Mouse (Mus musculus): ENCODE data around the gene Itih5. TPM values are rescaled to one million over a fixed set of nuclear protein-coding genes. Genes with fewer than 3 reads are reported as not detected.

Itih5 gene
- polyA plus RNA-seq, 1 experiment from 2014 or later = 6.5 TPM

GRCm38 (mm10) chr2:10200736-10201285, 47.4 kb downstream of the Itih5 start:
- WGBS = 71% methylated on average over 3 of the region's 3 CpGs
- Histone ChIP-seq H3K27me3 (ENCODE audit: control insufficient read depth, insufficient read depth, low read depth, low read length) (no peaks in the 10 kb centered on the region), H3K4me1 (ENCODE audit: control insufficient read depth, insufficient read depth, low read length) (no peaks in the 10 kb centered on the region), H3K4me3 (ENCODE audit: low read depth, low read length) (no peak overlapping the region), H3K27ac (ENCODE audit: low read length) (no peak overlapping the region), H3K9me3 (replicated peaks; ENCODE audit: control insufficient read depth, low read length, poor library complexity, severe bottlenecking) (no peaks in the 10 kb centered on the region), H3K4me2 (ENCODE audit: low read length) (no peak overlapping the region), H3K36me3 (ENCODE audit: control insufficient read depth, insufficient read depth, low read length) (no peaks in the 10 kb centered on the region), H3K9ac (ENCODE audit: low read depth, low read length) (no peak overlapping the region)
- ATAC-seq = no peak

- 87% methylated on average over 3 of the region's 3 CpGs for WGBS
- no peak overlapping the region for H3K4me2 ChIP-seq (ENCODE audit: low read length)
- no peaks in the 10 kb centered on the region for H3K9me3 ChIP-seq (replicated peaks; ENCODE audit: control insufficient read depth, low read length, poor library complexity, severe bottlenecking)
- H3K4me1 ChIP-seq (ENCODE audit: control insufficient read depth, insufficient read depth, low read length) = no peaks in the 10 kb centered on the region
- no peak overlapping the region for H3K27ac ChIP-seq (ENCODE audit: low read length)
- H3K36me3 ChIP-seq (ENCODE audit: control insufficient read depth, insufficient read depth, low read length) = no peaks in the 10 kb centered on the region
- no peaks in the 10 kb centered on the region for H3K27me3 ChIP-seq (ENCODE audit: control insufficient read depth, insufficient read depth, low read depth, low read length)
- no peak overlapping the region for H3K9ac ChIP-seq (ENCODE audit: low read depth, low read length)
- H3K4me3 ChIP-seq (ENCODE audit: low read depth, low read length) = no peak overlapping the region
- ATAC-seq = no peak
Observed at GRCm38 (mm10) chr2:10204301-10204700, 50.9 kb downstream of the Itih5 start.

DNA sequence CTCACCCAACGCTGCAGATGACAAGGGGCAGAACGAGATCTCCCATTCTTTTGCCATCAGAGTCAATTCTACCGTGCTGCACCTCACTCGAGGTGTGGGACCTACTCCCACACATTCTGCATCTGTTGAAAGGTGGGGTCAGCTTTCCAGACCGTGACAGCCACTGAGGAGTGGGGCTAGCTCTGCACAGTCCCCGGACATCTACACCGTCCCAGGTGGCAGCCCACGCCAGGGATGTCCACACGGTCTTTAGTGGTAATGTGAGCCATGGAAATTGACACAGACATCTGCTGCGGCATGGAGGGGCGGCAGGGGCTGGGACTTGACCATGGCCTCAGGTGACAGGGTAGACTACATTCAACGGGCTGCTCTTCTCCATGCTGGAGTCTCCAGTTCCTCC, 60.1 kb downstream of the Itih5 start:
- 89% methylated on average over 12 of the region's 12 CpGs for WGBS
- Histone ChIP-seq H3K36me3 (ENCODE audit: control insufficient read depth, insufficient read depth, low read length) (no peaks in the 10 kb centered on the region), H3K9me3 (replicated peaks; ENCODE audit: control insufficient read depth, low read length, poor library complexity, severe bottlenecking) (no peaks in the 10 kb centered on the region), H3K9ac (ENCODE audit: low read depth, low read length) (no peak overlapping the region), H3K27me3 (ENCODE audit: control insufficient read depth, insufficient read depth, low read depth, low read length) (no peaks in the 10 kb centered on the region), H3K4me3 (ENCODE audit: low read depth, low read length) (no peak overlapping the region), H3K4me1 (ENCODE audit: control insufficient read depth, insufficient read depth, low read length) (0 out of 2 replicates have a peak, but pooled peaks cover 4% of the 10 kb centered on the region), H3K4me2 (ENCODE audit: low read length) (no peak overlapping the region), H3K27ac (ENCODE audit: low read length) (no peak overlapping the region)
- ATAC-seq = no peak

- H3K9me3 ChIP-seq (replicated peaks; ENCODE audit: control insufficient read depth, low read length, poor library complexity, severe bottlenecking) = no peaks in the 10 kb centered on the region
- 80% methylated on average over 7 of the region's 7 CpGs for WGBS
- 0 out of 2 replicates have a peak, but pooled peaks have one; percentile 50 for ATAC-seq
- no peak overlapping the region for H3K4me2 ChIP-seq (ENCODE audit: low read length)
- H3K27me3 ChIP-seq (ENCODE audit: control insufficient read depth, insufficient read depth, low read depth, low read length) = no peaks in the 10 kb centered on the region
- H3K4me1 ChIP-seq (ENCODE audit: control insufficient read depth, insufficient read depth, low read length) = 0 out of 2 replicates have a peak, but pooled peaks cover 4% of the 10 kb centered on the region
- no peak overlapping the region for H3K27ac ChIP-seq (ENCODE audit: low read length)
- H3K36me3 ChIP-seq (ENCODE audit: control insufficient read depth, insufficient read depth, low read length) = no peaks in the 10 kb centered on the region
- H3K4me3 ChIP-seq (ENCODE audit: low read depth, low read length) = no peak overlapping the region
- no peak overlapping the region for H3K9ac ChIP-seq (ENCODE audit: low read depth, low read length)
Observed at GRCm38 (mm10) chr2:10215876-10216565, 62.6 kb downstream of the Itih5 start.

DNA sequence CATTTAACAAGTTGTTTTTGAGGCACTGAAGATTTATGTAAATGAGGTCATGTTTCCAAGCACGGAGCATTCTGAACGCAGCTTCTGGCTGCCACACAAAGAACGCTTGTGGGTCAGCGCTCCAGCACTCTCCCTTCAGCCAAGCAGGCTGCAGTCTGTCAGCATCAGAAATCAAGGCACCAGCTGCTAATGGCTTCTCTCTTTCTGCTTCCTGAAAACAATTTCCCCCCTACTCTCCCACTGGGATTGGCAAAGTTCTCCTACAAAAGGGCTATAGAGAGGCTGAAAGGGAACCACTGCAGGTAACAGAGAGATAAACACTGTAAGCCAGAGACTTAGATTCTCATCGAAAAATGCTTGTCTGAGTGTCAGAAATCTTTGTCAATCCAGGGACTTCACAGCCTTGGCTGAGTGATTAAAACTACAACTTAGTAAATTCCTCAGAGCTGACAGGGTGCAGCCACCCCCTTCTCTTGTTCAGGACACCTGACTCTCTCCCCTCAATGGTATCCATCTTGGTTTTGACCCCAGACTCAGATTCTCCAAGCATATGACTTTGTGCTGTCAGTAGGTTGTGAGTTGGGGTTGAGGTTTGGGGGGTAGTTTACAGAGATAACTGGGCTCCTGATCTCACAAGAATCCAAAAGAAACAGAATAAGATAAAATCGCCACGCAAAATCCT, 63.3 kb downstream of the Itih5 start:
- peak overlapping the region; percentile 18; the same call in 1 of the 2 replicates for H3K27ac ChIP-seq (ENCODE audit: low read length)
- no peak overlapping the region for H3K4me3 ChIP-seq (ENCODE audit: low read depth, low read length)
- 0 out of 2 replicates have a peak, but pooled peaks cover 4% of the 10 kb centered on the region for H3K4me1 ChIP-seq (ENCODE audit: control insufficient read depth, insufficient read depth, low read length)
- no peaks in the 10 kb centered on the region for H3K9me3 ChIP-seq (replicated peaks; ENCODE audit: control insufficient read depth, low read length, poor library complexity, severe bottlenecking)
- no peaks in the 10 kb centered on the region for H3K27me3 ChIP-seq (ENCODE audit: control insufficient read depth, insufficient read depth, low read depth, low read length)
- 28% methylated on average over 7 of the region's 7 CpGs for WGBS
- no peaks in the 10 kb centered on the region for H3K36me3 ChIP-seq (ENCODE audit: control insufficient read depth, insufficient read depth, low read length)
- H3K9ac ChIP-seq (ENCODE audit: low read depth, low read length) = no peak overlapping the region
- H3K4me2 ChIP-seq (ENCODE audit: low read length) = no peak overlapping the region
- ATAC-seq = peak; percentile 73; the same call in 1 of the 2 replicates

DNA sequence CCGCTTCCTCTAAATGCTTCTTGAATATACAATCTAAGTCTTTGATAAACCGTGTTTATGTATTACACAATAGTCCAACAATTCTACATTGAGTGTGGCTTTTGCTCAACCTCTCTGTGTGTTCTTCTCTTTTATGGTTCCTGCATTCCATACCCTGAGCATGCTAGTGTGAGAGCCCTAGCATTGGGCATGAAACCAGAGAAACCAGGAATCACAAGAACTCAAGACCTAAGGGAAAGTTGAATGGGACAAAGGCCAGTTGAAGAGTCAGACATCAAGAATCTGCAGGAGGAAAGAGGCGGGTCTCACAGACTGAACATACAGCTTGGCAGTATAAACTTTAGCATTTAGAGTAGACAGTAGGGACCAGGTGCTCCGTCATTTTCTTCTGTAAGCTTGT, 68.5 kb downstream of the Itih5 start:
- no peak for ATAC-seq
- no peak overlapping the region for H3K27ac ChIP-seq (ENCODE audit: low read length)
- no peaks in the 10 kb centered on the region for H3K36me3 ChIP-seq (ENCODE audit: control insufficient read depth, insufficient read depth, low read length)
- no peak overlapping the region for H3K4me2 ChIP-seq (ENCODE audit: low read length)
- 87% methylated on average over 4 of the region's 4 CpGs for WGBS
- H3K9me3 ChIP-seq (replicated peaks; ENCODE audit: control insufficient read depth, low read length, poor library complexity, severe bottlenecking) = no peaks in the 10 kb centered on the region
- H3K9ac ChIP-seq (ENCODE audit: low read depth, low read length) = no peak overlapping the region
- 0 out of 2 replicates have a peak, but pooled peaks cover 2% of the 10 kb centered on the region for H3K4me1 ChIP-seq (ENCODE audit: control insufficient read depth, insufficient read depth, low read length)
- no peak overlapping the region for H3K4me3 ChIP-seq (ENCODE audit: low read depth, low read length)
- no peaks in the 10 kb centered on the region for H3K27me3 ChIP-seq (ENCODE audit: control insufficient read depth, insufficient read depth, low read depth, low read length)

- H3K36me3 ChIP-seq (ENCODE audit: control insufficient read depth, insufficient read depth, low read length) = no peaks in the 10 kb centered on the region
- no peak overlapping the region for H3K27ac ChIP-seq (ENCODE audit: low read length)
- ATAC-seq = no peak
- no peaks in the 10 kb centered on the region for H3K9me3 ChIP-seq (replicated peaks; ENCODE audit: control insufficient read depth, low read length, poor library complexity, severe bottlenecking)
- no peak overlapping the region for H3K9ac ChIP-seq (ENCODE audit: low read depth, low read length)
- H3K4me3 ChIP-seq (ENCODE audit: low read depth, low read length) = no peak overlapping the region
- no peaks in the 10 kb centered on the region for H3K4me1 ChIP-seq (ENCODE audit: control insufficient read depth, insufficient read depth, low read length)
- H3K4me2 ChIP-seq (ENCODE audit: low read length) = no peak overlapping the region
- WGBS = 79% methylated on average over 1 of the region's 1 CpGs
- no peaks in the 10 kb centered on the region for H3K27me3 ChIP-seq (ENCODE audit: control insufficient read depth, insufficient read depth, low read depth, low read length)
Observed at GRCm38 (mm10) chr2:10226907-10227306, 73.5 kb downstream of the Itih5 start.

DNA sequence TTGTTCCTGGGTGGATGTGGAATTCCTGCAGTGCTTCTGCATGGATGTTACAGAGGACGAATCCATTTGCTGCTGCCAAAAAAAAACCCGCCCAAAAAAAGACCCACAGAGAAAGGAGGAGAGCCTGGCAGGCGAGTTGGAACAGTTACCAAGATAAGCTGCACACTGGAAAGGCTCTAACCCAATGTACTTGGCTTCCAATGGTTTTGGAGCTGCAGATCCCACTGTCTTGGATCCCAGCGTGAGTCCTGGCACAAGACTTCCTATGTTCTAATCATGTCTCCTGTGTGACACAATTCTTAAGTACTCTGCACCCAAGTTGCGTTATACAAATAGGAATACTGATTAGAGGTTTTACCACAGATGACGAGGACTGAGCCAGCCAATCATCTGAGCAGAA, 78.6 kb downstream of the Itih5 start:
- H3K27me3 ChIP-seq (ENCODE audit: control insufficient read depth, insufficient read depth, low read depth, low read length) = no peaks in the 10 kb centered on the region
- no peak overlapping the region for H3K27ac ChIP-seq (ENCODE audit: low read length)
- H3K4me2 ChIP-seq (ENCODE audit: low read length) = no peak overlapping the region
- no peaks in the 10 kb centered on the region for H3K36me3 ChIP-seq (ENCODE audit: control insufficient read depth, insufficient read depth, low read length)
- WGBS = 75% methylated on average over 6 of the region's 6 CpGs
- H3K4me3 ChIP-seq (ENCODE audit: low read depth, low read length) = no peak overlapping the region
- H3K9me3 ChIP-seq (replicated peaks; ENCODE audit: control insufficient read depth, low read length, poor library complexity, severe bottlenecking) = no peaks in the 10 kb centered on the region
- no peak overlapping the region for H3K9ac ChIP-seq (ENCODE audit: low read depth, low read length)
- H3K4me1 ChIP-seq (ENCODE audit: control insufficient read depth, insufficient read depth, low read length) = no peaks in the 10 kb centered on the region
- no peak for ATAC-seq

DNA sequence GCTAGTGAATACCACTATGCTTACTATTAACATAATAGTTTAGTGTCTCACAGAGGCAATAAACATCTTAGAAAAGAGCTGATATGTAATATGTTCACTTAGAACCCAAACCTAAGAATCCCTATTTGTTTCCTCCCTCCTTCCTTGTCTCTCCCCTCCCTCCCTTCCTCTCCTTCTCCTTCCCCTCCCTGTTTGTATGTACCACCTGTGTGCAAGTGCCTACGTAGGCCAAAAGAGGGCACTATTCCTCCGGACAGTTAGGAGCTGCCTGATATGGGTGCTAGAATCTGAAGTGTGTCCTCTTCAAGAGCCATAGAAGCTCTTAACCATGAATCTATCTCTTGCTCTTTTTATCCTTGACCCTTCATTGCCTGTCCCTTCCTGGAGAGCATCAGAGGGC, 83.2 kb downstream of the Itih5 start:
- no peak overlapping the region for H3K4me3 ChIP-seq (ENCODE audit: low read depth, low read length)
- WGBS = 87% methylated on average over 2 of the region's 2 CpGs
- no peak overlapping the region for H3K27ac ChIP-seq (ENCODE audit: low read length)
- H3K4me1 ChIP-seq (ENCODE audit: control insufficient read depth, insufficient read depth, low read length) = no peaks in the 10 kb centered on the region
- no peak overlapping the region for H3K9ac ChIP-seq (ENCODE audit: low read depth, low read length)
- no peaks in the 10 kb centered on the region for H3K9me3 ChIP-seq (replicated peaks; ENCODE audit: control insufficient read depth, low read length, poor library complexity, severe bottlenecking)
- no peaks in the 10 kb centered on the region for H3K27me3 ChIP-seq (ENCODE audit: control insufficient read depth, insufficient read depth, low read depth, low read length)
- no peak for ATAC-seq
- H3K4me2 ChIP-seq (ENCODE audit: low read length) = no peak overlapping the region
- no peaks in the 10 kb centered on the region for H3K36me3 ChIP-seq (ENCODE audit: control insufficient read depth, insufficient read depth, low read length)
